Mouse (Mus musculus) macrophage (primary cell): ENCODE results near the gene Fam117b. TPM values are rescaled to one million over a fixed set of nuclear protein-coding genes. Genes with fewer than 3 reads are reported as not detected.

ENCODE experiments used
- H3K27ac ChIP-seq: fragments of 350-480 bp; formaldehyde crosslinking; 2 replicates; pipeline ENCODE4 v1.9.0; 2021
- H3K36me3 ChIP-seq: fragments of 350-480 bp; formaldehyde crosslinking; 2 replicates; pipeline ENCODE4 v1.9.0; 2021; ENCODE audit errors: inconsistent target
- H3K4me3 ChIP-seq: fragments of 350-480 bp; formaldehyde crosslinking; 2 replicates; pipeline ENCODE4 v1.9.0; 2021; ENCODE audit errors: inconsistent target
- H3K79me2 ChIP-seq: fragments of 350-480 bp; formaldehyde crosslinking; 2 replicates; pipeline ENCODE4 v1.9.0; 2021; ENCODE audit errors: inconsistent target
- WGBS: methylation state at CpG from one replicate; pipeline ENCODE4 v1.1.7; 2026; ENCODE audit warnings: inconsistent platforms; ENCODE audit not compliant: missing documents; 5-methylcytosine and 5-hydroxymethylcytosine counted together
- polyA plus RNA-seq: library from polyadenylated mRNA; stranded (reverse); fragments of 250-400 nt; gene quantifications from 3 replicates; pipeline ENCODE4 v1.2.4, GENCODE M21; 2018; ENCODE audit warnings: inconsistent platforms

The Fam117b gene
- polyA plus RNA-seq, 1 experiment from 2014 or later = 13.7 TPM

GRCm38 (mm10) chr1:59902634-59903033 lies 10.2 kb upstream of the Fam117b start:
- 71% methylated on average over 3 of the region's 3 CpGs for WGBS
- Histone ChIP-seq H3K27ac (no peak overlapping the region), H3K36me3 (no peaks in the 10 kb centered on the region), H3K79me2 (no peaks in the 10 kb centered on the region), H3K4me3 (no peak overlapping the region)

GRCm38 (mm10) chr1:59904630-59905295 lies 8.0 kb upstream of the Fam117b start:
- no peaks in the 10 kb centered on the region for H3K79me2 ChIP-seq
- no peak overlapping the region for H3K27ac ChIP-seq
- no peak overlapping the region for H3K4me3 ChIP-seq
- no peaks in the 10 kb centered on the region for H3K36me3 ChIP-seq
- 76% methylated on average over 6 of the region's 6 CpGs for WGBS

DNA sequence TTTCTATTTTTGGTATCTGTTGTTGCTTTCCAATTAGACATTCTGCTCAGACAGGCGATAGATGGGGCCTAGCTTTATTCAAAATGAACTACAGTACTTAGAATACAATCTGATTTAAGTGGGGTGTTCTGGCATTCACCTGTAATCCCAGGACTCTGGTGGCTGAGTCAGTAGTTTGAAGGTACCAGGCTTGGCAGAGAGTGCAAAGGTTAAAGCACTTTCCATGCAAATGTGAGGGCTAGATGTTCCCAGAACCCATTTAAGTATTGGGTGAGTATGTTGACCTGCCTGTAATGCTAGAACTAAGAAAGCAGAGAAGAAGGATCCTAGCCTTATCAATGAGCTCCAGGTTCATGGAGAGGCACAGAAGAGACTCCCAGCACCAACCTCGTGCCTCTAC lies 6.9 kb upstream of the Fam117b start:
- Histone ChIP-seq H3K36me3 (no peaks in the 10 kb centered on the region), H3K79me2 (no peaks in the 10 kb centered on the region), H3K27ac (no peak overlapping the region), H3K4me3 (no peak overlapping the region)
- 85% methylated on average over 2 of the region's 2 CpGs for WGBS

GRCm38 (mm10) chr1:59906819-59907521 lies 5.8 kb upstream of the Fam117b start:
- WGBS = 62% methylated on average over 13 of the region's 13 CpGs
- Histone ChIP-seq H3K4me3 (no peak overlapping the region), H3K79me2 (no peaks in the 10 kb centered on the region), H3K36me3 (no peaks in the 10 kb centered on the region), H3K27ac (no peak overlapping the region)

- no peaks in the 10 kb centered on the region for H3K79me2 ChIP-seq
- no peaks in the 10 kb centered on the region for H3K36me3 ChIP-seq
- H3K27ac ChIP-seq = no peak overlapping the region
- H3K4me3 ChIP-seq = no peak overlapping the region
- 13% methylated on average over 2 of the region's 2 CpGs for WGBS
Observed at GRCm38 (mm10) chr1:59907700-59908099, 5.1 kb upstream of the Fam117b start.

DNA sequence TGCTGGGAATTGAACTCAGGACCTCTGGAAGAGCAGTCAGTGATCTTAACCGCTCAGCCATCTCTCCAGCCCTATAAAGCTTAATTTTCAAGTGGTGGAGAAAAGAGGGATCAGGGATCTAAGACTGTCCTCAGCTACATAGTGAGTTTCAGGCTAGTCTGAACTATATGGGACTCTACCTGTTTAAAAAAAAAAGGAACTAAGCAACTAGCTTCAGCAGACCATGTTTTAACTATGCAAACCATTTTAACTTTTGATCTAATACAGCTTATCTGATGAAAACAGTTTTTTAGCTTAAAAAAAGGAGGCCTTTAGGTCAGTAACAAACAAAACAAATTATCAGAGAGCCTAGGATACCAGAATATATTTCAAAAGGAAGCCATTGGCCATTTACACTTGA lies 1.9 kb upstream of the Fam117b start:
- Histone ChIP-seq H3K27ac (no peak overlapping the region), H3K4me3 (no peak overlapping the region), H3K36me3 (no peaks in the 10 kb centered on the region), H3K79me2 (peaks cover 17% of the 10 kb centered on the region)
- 100% methylated on average over 1 of the region's 1 CpGs for WGBS

GRCm38 (mm10) chr1:59913195-59913868 lies 526 bp downstream of the Fam117b start:
- Histone ChIP-seq H3K27ac (0 out of 2 replicates have a peak overlapping the region, but pooled peaks have one; percentile 46), H3K36me3 (no peaks in the 10 kb centered on the region), H3K4me3 (peak overlapping the region; percentile 34), H3K79me2 (peaks cover 41% of the 10 kb centered on the region)
- under 1% methylated on average over 68 of the region's 98 CpGs for WGBS

DNA sequence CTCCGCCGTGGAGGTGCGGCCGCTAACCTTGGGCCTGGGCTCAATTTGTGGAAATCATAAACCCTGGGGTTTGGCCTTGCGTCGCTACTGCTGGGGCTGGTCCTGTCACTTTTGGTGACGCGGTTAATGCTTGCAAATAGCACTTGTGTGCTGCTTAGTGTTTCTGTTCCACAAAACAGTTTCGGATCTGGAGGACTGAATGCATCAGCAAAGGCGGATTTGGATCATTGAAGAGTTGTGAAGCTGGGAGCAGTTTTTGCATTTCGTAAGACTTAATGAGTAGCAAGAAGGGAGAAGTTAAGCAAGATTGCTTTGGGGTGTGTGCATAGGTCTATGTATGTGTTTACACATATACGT lies 1.0 kb downstream of the Fam117b start:
- Histone ChIP-seq H3K4me3 (peak overlapping the region; percentile 34), H3K79me2 (peaks cover 46% of the 10 kb centered on the region), H3K36me3 (no peaks in the 10 kb centered on the region), H3K27ac (peak overlapping the region; percentile 46)
- WGBS = 0% methylated on average over 8 of the region's 12 CpGs

DNA sequence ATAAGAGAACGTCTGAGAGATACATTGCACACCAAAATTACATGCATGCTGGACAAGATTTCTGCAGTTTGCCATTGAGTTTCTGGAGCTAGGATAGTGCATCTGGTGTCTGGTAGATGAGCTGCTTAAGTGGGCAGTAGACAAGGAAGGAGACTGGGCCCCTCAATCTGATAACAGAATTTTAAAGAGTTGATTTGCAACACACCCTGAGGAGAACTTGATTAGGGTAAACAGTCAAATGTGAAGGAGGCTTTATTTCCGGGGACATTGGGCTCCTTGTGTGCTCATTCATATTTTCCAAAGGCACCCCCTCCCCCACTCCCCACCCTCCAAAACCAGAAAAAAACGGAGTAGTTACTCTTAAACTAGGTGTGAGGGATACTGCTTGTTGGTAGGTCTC lies 2.0 kb downstream of the Fam117b start:
- H3K79me2 ChIP-seq = peaks cover 56% of the 10 kb centered on the region
- peak overlapping the region; percentile 34; the same call in 1 of the 2 replicates for H3K4me3 ChIP-seq
- H3K27ac ChIP-seq = peak overlapping the region; percentile 46; the same call in 1 of the 2 replicates
- no peaks in the 10 kb centered on the region for H3K36me3 ChIP-seq
- WGBS = 62% methylated on average over 3 of the region's 3 CpGs

GRCm38 (mm10) chr1:59915843-59916610 lies 3.2 kb downstream of the Fam117b start:
- Histone ChIP-seq H3K36me3 (no peaks in the 10 kb centered on the region), H3K4me3 (no peak overlapping the region), H3K27ac (0 out of 2 replicates have a peak overlapping the region, but pooled peaks have one; percentile 5), H3K79me2 (peaks cover 68% of the 10 kb centered on the region)
- WGBS = 66% methylated on average over 10 of the region's 10 CpGs

- 71% methylated on average over 3 of the region's 3 CpGs for WGBS
- no peak overlapping the region for H3K4me3 ChIP-seq
- H3K36me3 ChIP-seq = no peaks in the 10 kb centered on the region
- peaks cover 82% of the 10 kb centered on the region for H3K79me2 ChIP-seq
- no peak overlapping the region for H3K27ac ChIP-seq
Observed at GRCm38 (mm10) chr1:59917401-59917800, 4.6 kb downstream of the Fam117b start.

DNA sequence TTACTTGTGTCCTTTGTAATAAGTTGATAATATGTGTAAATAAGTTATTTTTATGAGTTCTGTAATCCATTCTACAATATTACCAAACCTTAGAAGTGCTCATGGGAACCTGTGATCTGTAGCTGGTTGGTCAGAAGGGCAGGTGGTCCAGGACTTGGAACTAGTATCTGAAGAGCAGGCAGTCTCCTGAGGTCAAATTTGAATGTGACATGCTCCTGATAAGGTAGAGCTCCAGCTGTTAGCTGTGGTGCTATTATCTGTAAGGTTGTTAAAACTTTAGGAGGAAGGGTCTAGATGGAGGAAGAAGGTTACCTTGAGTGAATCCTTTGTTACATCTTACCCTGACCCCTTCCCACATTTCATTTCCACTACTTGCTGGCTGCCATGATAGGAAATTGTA lies 5.3 kb downstream of the Fam117b start:
- Histone ChIP-seq H3K4me3 (no peak overlapping the region), H3K27ac (no peak overlapping the region), H3K79me2 (peaks cover 89% of the 10 kb centered on the region), H3K36me3 (no peaks in the 10 kb centered on the region)

DNA sequence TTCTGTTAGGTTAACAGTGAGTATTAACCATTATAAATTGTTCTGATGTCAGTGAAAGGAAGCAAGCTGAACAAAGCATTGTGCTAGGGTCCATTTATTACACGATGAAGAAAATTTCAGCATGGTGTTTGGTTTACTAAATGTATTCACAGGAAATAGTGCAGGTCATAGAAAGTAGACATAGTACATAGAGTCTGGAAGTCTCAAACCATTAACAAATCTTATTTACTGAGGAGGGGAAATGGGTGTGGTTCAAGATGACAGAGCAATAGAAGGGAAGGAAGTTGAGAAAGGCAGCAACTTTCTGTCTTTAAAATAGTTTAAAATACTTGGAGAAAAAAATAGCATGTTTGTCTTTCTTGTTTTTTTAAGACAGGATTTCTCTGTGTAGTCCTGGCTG lies 10.4 kb downstream of the Fam117b start:
- WGBS = 0% methylated on average over 1 of the region's 1 CpGs
- no peak overlapping the region for H3K4me3 ChIP-seq
- peaks cover 100% of the 10 kb centered on the region for H3K79me2 ChIP-seq
- H3K36me3 ChIP-seq = no peaks in the 10 kb centered on the region
- H3K27ac ChIP-seq = 0 out of 2 replicates have a peak overlapping the region, but pooled peaks have one; percentile 14

DNA sequence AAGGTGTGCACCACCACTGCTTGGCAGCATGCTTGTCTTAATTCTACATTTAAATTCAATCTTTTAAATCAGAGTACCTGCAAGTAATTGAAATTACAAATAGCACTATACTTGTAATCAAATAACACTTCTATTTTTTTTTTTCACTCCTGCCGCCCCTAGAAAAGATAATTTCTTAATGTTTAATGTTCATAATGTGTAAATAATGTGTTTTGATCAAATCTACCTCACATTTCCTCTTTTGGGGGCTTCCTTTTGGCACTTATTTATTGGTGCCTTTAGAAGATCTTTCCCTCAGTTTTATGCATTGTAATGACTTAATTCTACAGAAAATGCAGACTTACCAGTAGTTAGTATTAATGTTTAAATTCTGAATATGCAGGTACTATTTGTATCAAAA lies 10.9 kb downstream of the Fam117b start:
- 40% methylated on average over 1 of the region's 1 CpGs for WGBS
- 0 out of 2 replicates have a peak overlapping the region, but pooled peaks have one; percentile 14 for H3K27ac ChIP-seq
- H3K4me3 ChIP-seq = no peak overlapping the region

More for the DNA sequence above, 10.9 kb downstream of the Fam117b start:
- Histone ChIP-seq H3K36me3 (no peaks in the 10 kb centered on the region), H3K79me2 (peaks cover 100% of the 10 kb centered on the region)
